Mouse (Mus musculus): Measurements from ENCODE around the gene Iqcc.

DNA sequence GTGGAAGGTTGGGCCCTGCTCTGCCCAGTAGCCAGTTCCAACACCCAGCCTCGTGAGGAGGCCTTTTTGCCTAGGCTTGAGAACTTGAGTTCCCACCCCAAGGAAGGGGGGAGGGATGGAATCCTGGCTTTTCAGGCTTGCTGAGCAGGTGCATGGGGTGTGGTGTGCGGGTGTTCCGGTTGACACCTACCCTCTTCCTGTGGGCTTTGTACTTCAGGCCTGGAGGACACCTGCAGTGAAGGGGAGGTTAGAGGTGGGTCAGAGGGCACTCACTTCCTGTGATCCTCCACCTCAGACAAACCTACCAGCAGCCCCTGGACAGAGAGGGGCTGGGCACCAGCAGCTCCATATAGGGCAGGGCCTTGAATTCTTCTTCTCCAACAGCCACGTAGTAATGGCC, 8.9 kb downstream of the Iqcc start:
- no peak for TF ChIP-seq CTCF (IDR thresholded peaks at IDR 0.05; ENCODE audit: low read depth)
- TF ChIP-seq EP300 (optimal IDR thresholded peaks at IDR 0.05): no peak
